Mouse (Mus musculus): ENCODE results near the gene Eif2ak3.

Gene Eif2ak3

GRCm38 (mm10) chr6:70903689-70904088 is 59.4 kb downstream of the Eif2ak3 start:
- DNase-seq (ENCODE audit: low read depth): no peak

GRCm38 (mm10) chr6:70909572-70909971 is 65.3 kb downstream of the Eif2ak3 start:
- DNase-seq (ENCODE audit: low read depth): no peak

- DNase-seq (ENCODE audit: low read depth): no peak
Observed at GRCm38 (mm10) chr6:70910285-70910684, 66.0 kb downstream of the Eif2ak3 start.

GRCm38 (mm10) chr6:70911668-70912395 is 67.5 kb downstream of the Eif2ak3 start:
- no peak for DNase-seq (ENCODE audit: low read depth)

GRCm38 (mm10) chr6:70912396-70912765 is 68.1 kb downstream of the Eif2ak3 start:
- DNase-seq (ENCODE audit: low read depth): no peak

- no peak for DNase-seq (ENCODE audit: low read depth)
Observed at GRCm38 (mm10) chr6:70918827-70919226, 74.5 kb downstream of the Eif2ak3 start, which contains the start of gene Tex37. TSS of gene Tex37 (minus strand) at chr6:70918927.

GRCm38 (mm10) chr6:70921274-70922074 is 77.2 kb downstream of the Eif2ak3 start:
- peak; percentile 31 for DNase-seq (ENCODE audit: low read depth)

GRCm38 (mm10) chr6:70931801-70932200 is 87.5 kb downstream of the Eif2ak3 start:
- DNase-seq (ENCODE audit: low read depth): no peak

- no peak for DNase-seq (ENCODE audit: low read depth)
Observed at GRCm38 (mm10) chr6:70953274-70953673, 109.0 kb downstream of the Eif2ak3 start.

- no peak for DNase-seq (ENCODE audit: low read depth)
Observed at GRCm38 (mm10) chr6:70954040-70954439, 109.7 kb downstream of the Eif2ak3 start.

Measured in c-Kit-positive CD71-negative TER-119-negative erythroid progenitor cells, embryonic 14.5 days (primary cell).